Mouse (Mus musculus) monocyte, adult 2 months (primary cell): ENCODE results near the gene Mast1.

Experiments
- DNase-seq, 2 experiments: peaks; one replicate each; pipeline ENCODE4 v3.0.0; 2022; ENCODE audit warnings: low spot score in 2 of 2, low read depth in 1 of 2

Gene Mast1

GRCm38 (mm10) chr8:84874339-84874738, 62.8 kb downstream of the Mast1 start:
- no peak for DNase-seq

GRCm38 (mm10) chr8:84873016-84873415, 64.1 kb downstream of the Mast1 start:
- DNase-seq, result no peak

GRCm38 (mm10) chr8:84872309-84872965, 64.7 kb downstream of the Mast1 start:
- DNase-seq, result peak in 1 of 2 experiments; percentile 15

- DNase-seq, result peak in 1 of 2 experiments; percentile 77
Measured at GRCm38 (mm10) chr8:84871376-84872308, 65.5 kb downstream of the Mast1 start, which contains the start of gene Syce2. Gene Syce2, plus strand, starts transcription at chr8:84872111.
